ENCODE assay signal across 16 mouse cellular contexts in genomic region chr3:154771651-154772050, GRCm38 (mm10).
"Had no signal": no experiment of that assay in that cellular context is flagged by ENCODE, and none has a peak within 500 bp of the region (broad histone marks: within the 10 kb centered on the region; RNA-seq: fewer than 3 reads in every experiment).

No protein-coding gene starts in this region.

- DNase-seq: heart, postnatal 10 days; heart, postnatal 14 days; heart, postnatal 36 days; heart, postnatal 4 days; kidney, adult 11 months; kidney, adult 18-20 months; kidney, adult 2 months; kidney, adult 8-10 months; kidney, adult 9 months; kidney, postnatal 10 days; kidney, postnatal 14 days; kidney, postnatal 25 days; kidney, postnatal 36 days; kidney, postnatal 4 days; layer of hippocampus, adult 9-11 months; layer of hippocampus, postnatal 36 days had no signal
